Mouse (Mus musculus) midbrain, embryonic 14.5 days (tissue): ENCODE data around the gene Jpt1. TPM values are rescaled to one million over a fixed set of nuclear protein-coding genes. Genes with fewer than 3 reads are reported as not detected.
A peak's percentile ranks its signal among the peaks of the same experiment; 100 is the strongest.

Experiments used
- ATAC-seq: fragments of 200-750 bp; cut with Nextera tagmentation; 2 replicates; pipeline ENCODE4 v1.8.0; 2017; ENCODE audit warnings: moderate number of reproducible peaks, moderate library complexity; ENCODE audit not compliant: low FRiP score, low TSS enrichment
- DNase-seq: peaks from one replicate; pipeline ENCODE4 v3.0.0-alpha.2; 2015
- H3K27ac ChIP-seq: fragments of 300-500 bp; sonication (generic); replicated peaks from 2 replicates; pipeline ENCODE4 v1.5.1; 2014; ENCODE audit warnings: mild to moderate bottlenecking, low read depth, low read length, moderate library complexity
- H3K27me3 ChIP-seq: fragments of 300-500 bp; sonication (generic); 2 replicates; pipeline ENCODE4 v1.6.1; 2014; ENCODE audit warnings: low read length, control low read depth, mixed read lengths; ENCODE audit not compliant: control insufficient read depth, insufficient read depth
- H3K36me3 ChIP-seq: fragments of 300-500 bp; sonication (generic); 2 replicates; pipeline ENCODE4 v1.6.1; 2014; ENCODE audit warnings: low read length, control low read depth; ENCODE audit not compliant: control insufficient read depth, insufficient read depth
- H3K4me1 ChIP-seq: fragments of 300-500 bp; sonication (generic); 2 replicates; pipeline ENCODE4 v1.6.1; 2014; ENCODE audit warnings: mild to moderate bottlenecking, antibody characterized with exemption, low read length, control low read depth; ENCODE audit not compliant: control insufficient read depth, insufficient read depth
- H3K4me2 ChIP-seq: fragments of 300-500 bp; sonication (generic); 2 replicates; pipeline ENCODE4 v1.6.1; 2014; ENCODE audit warnings: mild to moderate bottlenecking, low read length, moderate library complexity
- H3K4me3 ChIP-seq: fragments of 300-500 bp; sonication (generic); replicated peaks from 2 replicates; pipeline ENCODE4 v1.5.1; 2014; ENCODE audit warnings: low read depth, low read length
- H3K9ac ChIP-seq: fragments of 300-500 bp; sonication (generic); replicated peaks from 2 replicates; pipeline ENCODE4 v1.6.1; 2014; ENCODE audit warnings: mild to moderate bottlenecking, low read length, moderate library complexity
- H3K9me3 ChIP-seq: fragments of 300-500 bp; sonication (generic); 2 replicates; pipeline ENCODE4 v1.6.1; 2016; ENCODE audit warnings: low read length, control low read depth, mixed read lengths; ENCODE audit not compliant: control insufficient read depth
- WGBS: fragments of 180-500 bp; shearing (Covaris S2); extraction: QIAGEN DNeasy Blood & Tissue Kit; methylation state at CpG from one replicate; pipeline ENCODE4 v1.1.7; 2014; 5-methylcytosine and 5-hydroxymethylcytosine counted together
- polyA plus RNA-seq: library from polyadenylated mRNA; unstranded; fragments of >200 nt; fragmentation: Nextera tagmentation; extraction: Ambion mirVana; gene quantifications from 2 replicates; pipeline ENCODE4 v1.2.1, GENCODE M21; 2014

The Jpt1 gene
- polyA plus RNA-seq: 1,631 and 1,863 TPM in 2 replicates

DNA sequence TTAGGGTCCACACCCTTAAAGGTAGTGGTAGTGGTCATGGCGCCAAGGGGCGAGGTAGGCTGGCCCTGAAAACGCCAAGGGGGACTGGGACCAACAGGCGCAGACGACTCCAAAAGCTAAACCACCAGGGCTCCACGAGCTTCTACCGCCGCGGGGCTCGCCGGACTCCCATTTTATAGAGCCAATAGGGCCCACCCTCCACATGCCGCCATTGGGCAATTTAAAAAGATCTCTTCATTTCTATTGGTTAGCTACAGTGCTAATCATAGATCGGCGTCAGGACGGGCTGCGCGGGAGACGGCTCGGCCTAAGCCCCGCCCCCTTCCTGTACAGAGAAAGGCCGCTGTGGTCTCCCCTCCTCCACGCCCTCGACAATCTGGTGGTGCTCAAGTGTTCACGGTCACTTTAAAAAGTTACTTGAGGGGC lies at the start of gene Jpt1:
Jpt1 (minus strand) TSS at position 150 of the 426 bp plus-strand sequence.
- DNase-seq (peak; percentile 98), ATAC-seq (peak; percentile 97)
- Histone ChIP-seq H3K27me3 (no peaks in the 10 kb centered on the region), H3K4me3 (peak within 1 kb of the TSS; percentile 72), H3K36me3 (no peaks in the 10 kb centered on the region), H3K27ac (peak within 1 kb of the TSS; percentile 78), H3K4me1 (peaks cover 20% of the 10 kb centered on the region), H3K9me3 (no peaks in the 10 kb centered on the region), H3K4me2 (peak within 1 kb of the TSS; percentile 79), H3K9ac (peak within 1 kb of the TSS; percentile 93)
- WGBS: under 1% methylated on average over 24 of the region's 24 CpGs

- H3K4me2 ChIP-seq: peak overlapping the region; percentile 73
- no peaks in the 10 kb centered on the region for H3K27me3 ChIP-seq
- H3K9ac ChIP-seq: 0 out of 2 replicates have a peak overlapping the region, but pooled peaks have one; percentile 73
- peaks cover 7% of the 10 kb centered on the region; the same call in 1 of the 2 replicates for H3K4me1 ChIP-seq
- DNase-seq: no peak
- peak overlapping the region; percentile 84; the same call in 1 of the 2 replicates for H3K27ac ChIP-seq
- 44% methylated on average over 4 of the region's 4 CpGs for WGBS
- ATAC-seq: no peak
- H3K4me3 ChIP-seq: peak overlapping the region; percentile 75
- H3K36me3 ChIP-seq: peaks cover 24% of the 10 kb centered on the region
- H3K9me3 ChIP-seq: no peaks in the 10 kb centered on the region
Measured at GRCm38 (mm10) chr11:115563406-115563805, 49.2 kb upstream of the Jpt1 start.

- H3K4me2 ChIP-seq: no peak overlapping the region
- H3K4me3 ChIP-seq: no peak overlapping the region
- H3K27ac ChIP-seq: no peak overlapping the region
- no peaks in the 10 kb centered on the region for H3K9me3 ChIP-seq
- no peaks in the 10 kb centered on the region for H3K27me3 ChIP-seq
- 82% methylated on average over 17 of the region's 17 CpGs for WGBS
- H3K4me1 ChIP-seq: no peaks in the 10 kb centered on the region
- no peaks in the 10 kb centered on the region for H3K36me3 ChIP-seq
- no peak for ATAC-seq
- no peak overlapping the region for H3K9ac ChIP-seq
- no peak for DNase-seq
Measured at GRCm38 (mm10) chr11:115555717-115556116, 41.5 kb upstream of the Jpt1 start.

DNA sequence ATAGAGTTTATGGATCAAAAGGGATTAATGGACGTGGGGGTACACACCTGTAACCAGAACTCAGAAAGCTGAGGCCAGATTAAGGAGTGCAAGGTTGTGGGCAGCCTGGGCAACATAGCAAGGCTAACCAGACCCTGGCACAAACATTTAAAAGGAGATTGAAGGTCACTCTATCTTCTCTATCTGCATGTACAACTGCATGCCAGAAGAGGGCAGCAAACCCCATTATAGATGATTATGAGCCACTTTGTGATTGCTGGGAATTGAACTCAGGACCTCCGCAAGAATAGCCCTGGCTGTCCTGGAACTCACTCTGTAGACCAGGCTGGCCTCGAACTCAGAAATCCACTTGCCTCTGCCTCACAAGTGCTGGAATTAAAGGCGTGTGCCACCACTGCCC lies 38.6 kb upstream of the Jpt1 start:
- DNase-seq (peak; percentile 3), ATAC-seq (no peak)
- Histone ChIP-seq H3K36me3 (no peaks in the 10 kb centered on the region), H3K27me3 (no peaks in the 10 kb centered on the region), H3K4me1 (no peaks in the 10 kb centered on the region), H3K4me2 (no peak overlapping the region), H3K9me3 (no peaks in the 10 kb centered on the region), H3K4me3 (no peak overlapping the region), H3K27ac (no peak overlapping the region), H3K9ac (no peak overlapping the region)
- WGBS: 59% methylated on average over 4 of the region's 4 CpGs

GRCm38 (mm10) chr11:115543571-115543970 lies 29.4 kb upstream of the Jpt1 start:
- no peak overlapping the region for H3K4me2 ChIP-seq
- H3K27me3 ChIP-seq: no peaks in the 10 kb centered on the region
- no peak overlapping the region for H3K9ac ChIP-seq
- H3K27ac ChIP-seq: no peak overlapping the region
- ATAC-seq (no peak), DNase-seq (no peak)
- WGBS: 88% methylated on average over 4 of the region's 4 CpGs
- no peaks in the 10 kb centered on the region for H3K4me1 ChIP-seq
- no peak overlapping the region for H3K4me3 ChIP-seq
- H3K9me3 ChIP-seq: no peaks in the 10 kb centered on the region
- H3K36me3 ChIP-seq: no peaks in the 10 kb centered on the region

DNA sequence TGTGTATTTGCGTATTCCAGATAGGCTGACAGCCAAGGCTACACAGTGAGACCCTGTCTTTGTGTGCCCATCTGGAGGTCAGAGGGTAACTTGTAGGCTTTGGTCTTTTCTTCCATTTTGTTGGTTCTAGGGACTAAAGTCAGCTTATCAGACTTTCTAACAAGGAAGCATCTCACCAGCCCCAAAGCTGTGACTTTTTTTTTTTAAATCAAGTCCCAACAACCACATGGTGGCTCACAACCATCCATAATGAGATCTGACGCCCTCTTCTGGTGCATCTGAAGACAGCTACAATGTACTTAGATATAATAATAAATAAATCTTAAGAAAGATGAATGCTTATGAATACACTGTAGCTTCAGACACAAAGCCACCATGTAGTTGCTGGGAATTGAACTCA lies 23.9 kb upstream of the Jpt1 start:
- no peak for ATAC-seq

GRCm38 (mm10) chr11:115536856-115537568 lies 22.8 kb upstream of the Jpt1 start:
- Histone ChIP-seq H3K36me3 (peaks cover 23% of the 10 kb centered on the region), H3K9ac (no peak overlapping the region), H3K9me3 (no peaks in the 10 kb centered on the region), H3K27me3 (no peaks in the 10 kb centered on the region), H3K27ac (peak overlapping the region; percentile 99), H3K4me3 (peak overlapping the region; percentile 91; the same call in 1 of the 2 replicates), H3K4me1 (peaks cover 16% of the 10 kb centered on the region), H3K4me2 (peak overlapping the region; percentile 43)
- DNase-seq (no peak), ATAC-seq (no peak)
- 84% methylated on average over 10 of the region's 10 CpGs for WGBS

More for the DNA sequence above, 23.9 kb upstream of the Jpt1 start:
- 60% methylated on average over 2 of the region's 2 CpGs for WGBS
- Histone ChIP-seq H3K9me3 (no peaks in the 10 kb centered on the region), H3K4me2 (no peak overlapping the region), H3K36me3 (peaks cover 12% of the 10 kb centered on the region), H3K4me3 (no peak overlapping the region), H3K27me3 (no peaks in the 10 kb centered on the region), H3K9ac (no peak overlapping the region), H3K4me1 (peaks cover 16% of the 10 kb centered on the region), H3K27ac (no peak overlapping the region)
- no peak for DNase-seq

GRCm38 (mm10) chr11:115536038-115536681 lies 22.0 kb upstream of the Jpt1 start, which contains the start of gene Sumo2:
Gene Sumo2 (minus strand): TSS chr11:115536276.
- Histone ChIP-seq H3K4me1 (peaks cover 16% of the 10 kb centered on the region), H3K4me2 (peak within 1 kb of the TSS; percentile 77), H3K27ac (peak within 1 kb of the TSS; percentile 99), H3K36me3 (peaks cover 31% of the 10 kb centered on the region), H3K4me3 (peak within 1 kb of the TSS; percentile 91), H3K9me3 (no peaks in the 10 kb centered on the region), H3K27me3 (no peaks in the 10 kb centered on the region), H3K9ac (peak within 1 kb of the TSS; percentile 87)
- ATAC-seq: peak; percentile 88
- WGBS: under 1% methylated on average over 54 of the region's 70 CpGs
- peak; percentile 99 for DNase-seq
